Mouse (Mus musculus) bone marrow, adult 2 months (tissue): ENCODE measurements around the gene Hus1b.

Experiments used
- CTCF ChIP-seq: fragments of 200-500 bp; IDR thresholded peaks from 2 replicates; pipeline ENCODE4 v1.5.1; 2011; ENCODE audit warnings: low read length, control low read depth; ENCODE audit not compliant: control insufficient read depth, insufficient read depth
- POLR2A ChIP-seq: fragments of 200-500 bp; IDR thresholded peaks from 2 replicates; pipeline ENCODE4 v1.6.1; 2011; ENCODE audit warnings: low read depth, mild to moderate bottlenecking, control low read depth, low read length, borderline replicate concordance; ENCODE audit not compliant: control insufficient read depth

- no peak for TF ChIP-seq CTCF
- TF ChIP-seq POLR2A: no peak
Observed at GRCm38 (mm10) chr13:30910889-30911288, 36.7 kb downstream of the Hus1b start.
